Mouse (Mus musculus): Measurements from ENCODE around the gene Mettl7a1. TPM values are rescaled to one million over a fixed set of nuclear protein-coding genes. Genes with fewer than 3 reads are reported as not detected.
"Not testable (repeated sequence)": the region's sequence is repeated elsewhere in the genome, so short reads cannot be mapped to it uniquely, and the experiment has no call there.

The Mettl7a1 gene
- total RNA-seq, 1 experiment = 11.6 TPM

GRCm38 (mm10) chr15:100321134-100321533, 17.2 kb downstream of the Mettl7a1 start:
- no peak for TF ChIP-seq ZC3H11A (IDR thresholded peaks at IDR 0.05; ENCODE audit: borderline replicate concordance, low read depth, low read length)
- TF ChIP-seq ZNF384 (IDR thresholded peaks at IDR 0.05; ENCODE audit: low read depth, low read length) = no peak
- no peak for TF ChIP-seq MAFK (IDR thresholded peaks at IDR 0.05; ENCODE audit: insufficient read depth, low read depth, low read length)
- TF ChIP-seq CHD2 (IDR thresholded peaks at IDR 0.05; ENCODE audit: low read depth, low read length) = no peak
- TF ChIP-seq HCFC1 (IDR thresholded peaks at IDR 0.05; ENCODE audit: borderline replicate concordance, insufficient read depth, low read length) = no peak
- Histone ChIP-seq H3K36me3 (ENCODE audit: control insufficient read depth, insufficient read depth, low read length, poor library complexity, severe bottlenecking) (no peaks in the 10 kb centered on the region), H3K27ac (ENCODE audit: insufficient read depth, low read depth, low read length, poor library complexity, severe bottlenecking) (no peak overlapping the region), H3K9ac (ENCODE audit: insufficient read depth, low read depth, low read length, poor library complexity, severe bottlenecking) (no peak overlapping the region), H3K4me1 (ENCODE audit: control insufficient read depth in 2 of 2, insufficient read depth in 2 of 2, low read length in 2 of 2, poor library complexity in 1 of 2) (peaks cover 0 to 9% of the 10 kb centered on the region in 2 experiments; a peak in 2 of 4 replicates), H3K4me3 (ENCODE audit: insufficient read depth in 1 of 2, low read depth in 1 of 2, low read length in 2 of 2, poor library complexity in 1 of 2, severe bottlenecking in 1 of 2) (no peak overlapping the region), H3K9me3 (ENCODE audit: control insufficient read depth, insufficient read depth, low read depth, low read length) (no peaks in the 10 kb centered on the region)
- in situ Hi-C loops (cut with MboI; ENCODE audit: low sequenced_read_pairs in 2 of 2, unreplicated experiment in 2 of 2) = no loop called here
- no peak for DNase-seq (ENCODE audit: low read depth, low spot score)

GRCm38 (mm10) chr15:100324021-100324591, 20.2 kb downstream of the Mettl7a1 start:
- Histone ChIP-seq H3K9me3 (ENCODE audit: control insufficient read depth, insufficient read depth, low read depth, low read length) (no peaks in the 10 kb centered on the region), H3K4me3 (ENCODE audit: insufficient read depth in 1 of 2, low read depth in 1 of 2, low read length in 2 of 2, poor library complexity in 1 of 2, severe bottlenecking in 1 of 2) (no peak overlapping the region), H3K36me3 (ENCODE audit: control insufficient read depth, insufficient read depth, low read length, poor library complexity, severe bottlenecking) (no peaks in the 10 kb centered on the region), H3K4me1 (ENCODE audit: control insufficient read depth in 2 of 2, insufficient read depth in 2 of 2, low read length in 2 of 2, poor library complexity in 1 of 2) (peaks cover 0 to 9% of the 10 kb centered on the region in 2 experiments; a peak in 2 of 4 replicates), H3K9ac (ENCODE audit: insufficient read depth, low read depth, low read length, poor library complexity, severe bottlenecking) (no peak overlapping the region), H3K27ac (ENCODE audit: insufficient read depth, low read depth, low read length, poor library complexity, severe bottlenecking) (no peak overlapping the region)
- TF ChIP-seq MAFK (IDR thresholded peaks at IDR 0.05; ENCODE audit: insufficient read depth, low read depth, low read length) (no peak), ZNF384 (IDR thresholded peaks at IDR 0.05; ENCODE audit: low read depth, low read length) (peak; percentile 87), CHD2 (IDR thresholded peaks at IDR 0.05; ENCODE audit: low read depth, low read length) (0 out of 2 replicates have a peak, but pooled peaks have one; percentile 68), ZC3H11A (IDR thresholded peaks at IDR 0.05; ENCODE audit: borderline replicate concordance, low read depth, low read length) (no peak), HCFC1 (IDR thresholded peaks at IDR 0.05; ENCODE audit: borderline replicate concordance, insufficient read depth, low read length) (no peak)
- no peak for DNase-seq (ENCODE audit: low read depth, low spot score)
- in situ Hi-C loops (cut with MboI; ENCODE audit: low sequenced_read_pairs in 2 of 2, unreplicated experiment in 2 of 2) = no loop called here

- H3K4me3 ChIP-seq (ENCODE audit: insufficient read depth in 1 of 2, low read depth in 1 of 2, low read length in 2 of 2, poor library complexity in 1 of 2, severe bottlenecking in 1 of 2) = no peak overlapping the region
- peaks cover 0 to 4% of the 10 kb centered on the region in 2 experiments; a peak in 1 of 4 replicates for H3K4me1 ChIP-seq (ENCODE audit: control insufficient read depth in 2 of 2, insufficient read depth in 2 of 2, low read length in 2 of 2, poor library complexity in 1 of 2)
- no peak for DNase-seq (ENCODE audit: low read depth, low spot score)
- no peaks in the 10 kb centered on the region for H3K9me3 ChIP-seq (ENCODE audit: control insufficient read depth, insufficient read depth, low read depth, low read length)
- in situ Hi-C loops (cut with MboI; ENCODE audit: low sequenced_read_pairs in 2 of 2, unreplicated experiment in 2 of 2) = no loop called here
- TF ChIP-seq CHD2 (IDR thresholded peaks at IDR 0.05; ENCODE audit: low read depth, low read length) = no peak
- no peak for TF ChIP-seq HCFC1 (IDR thresholded peaks at IDR 0.05; ENCODE audit: borderline replicate concordance, insufficient read depth, low read length)
- TF ChIP-seq ZNF384 (IDR thresholded peaks at IDR 0.05; ENCODE audit: low read depth, low read length) = no peak
- TF ChIP-seq ZC3H11A (IDR thresholded peaks at IDR 0.05; ENCODE audit: borderline replicate concordance, low read depth, low read length) = no peak
- no peaks in the 10 kb centered on the region for H3K36me3 ChIP-seq (ENCODE audit: control insufficient read depth, insufficient read depth, low read length, poor library complexity, severe bottlenecking)
- H3K27ac ChIP-seq (ENCODE audit: insufficient read depth, low read depth, low read length, poor library complexity, severe bottlenecking) = no peak overlapping the region
- H3K9ac ChIP-seq (ENCODE audit: insufficient read depth, low read depth, low read length, poor library complexity, severe bottlenecking) = no peak overlapping the region
Observed at GRCm38 (mm10) chr15:100325235-100325634, 21.3 kb downstream of the Mettl7a1 start.

- H3K27ac ChIP-seq (ENCODE audit: insufficient read depth, low read depth, low read length, poor library complexity, severe bottlenecking); H3K4me1 ChIP-seq (ENCODE audit: control insufficient read depth in 2 of 2, insufficient read depth in 2 of 2, low read length in 2 of 2, poor library complexity in 1 of 2); H3K9ac ChIP-seq (ENCODE audit: insufficient read depth, low read depth, low read length, poor library complexity, severe bottlenecking); in situ Hi-C loops (cut with MboI; ENCODE audit: low sequenced_read_pairs in 2 of 2, unreplicated experiment in 2 of 2); DNase-seq (ENCODE audit: low read depth, low spot score); H3K9me3 ChIP-seq (ENCODE audit: control insufficient read depth, insufficient read depth, low read depth, low read length); H3K36me3 ChIP-seq (ENCODE audit: control insufficient read depth, insufficient read depth, low read length, poor library complexity, severe bottlenecking); H3K4me3 ChIP-seq (ENCODE audit: insufficient read depth in 1 of 2, low read depth in 1 of 2, low read length in 2 of 2, poor library complexity in 1 of 2, severe bottlenecking in 1 of 2): not testable (repeated sequence)
Observed at GRCm38 (mm10) chr15:100328089-100328488, 24.1 kb downstream of the Mettl7a1 start.

GRCm38 (mm10) chr15:100329336-100329735, 25.4 kb downstream of the Mettl7a1 start:
- in situ Hi-C loops (cut with MboI; ENCODE audit: low sequenced_read_pairs in 2 of 2, unreplicated experiment in 2 of 2); H3K9ac ChIP-seq (ENCODE audit: insufficient read depth, low read depth, low read length, poor library complexity, severe bottlenecking): not testable (repeated sequence)

More at GRCm38 (mm10) chr15:100329336-100329735, 25.4 kb downstream of the Mettl7a1 start:
- DNase-seq (ENCODE audit: low read depth, low spot score); H3K36me3 ChIP-seq (ENCODE audit: control insufficient read depth, insufficient read depth, low read length, poor library complexity, severe bottlenecking); H3K4me1 ChIP-seq (ENCODE audit: control insufficient read depth in 2 of 2, insufficient read depth in 2 of 2, low read length in 2 of 2, poor library complexity in 1 of 2); H3K9me3 ChIP-seq (ENCODE audit: control insufficient read depth, insufficient read depth, low read depth, low read length); H3K27ac ChIP-seq (ENCODE audit: insufficient read depth, low read depth, low read length, poor library complexity, severe bottlenecking); H3K4me3 ChIP-seq (ENCODE audit: insufficient read depth in 1 of 2, low read depth in 1 of 2, low read length in 2 of 2, poor library complexity in 1 of 2, severe bottlenecking in 1 of 2): not testable (repeated sequence)
